Mouse (Mus musculus): ENCODE measurements around the gene Gna14. TPM values are rescaled to one million over a fixed set of nuclear protein-coding genes. Genes with fewer than 3 reads are reported as not detected.

Gene Gna14
- polyA plus RNA-seq (2017; shearing (Covaris generic)) = 0.37 TPM

GRCm38 (mm10) chr19:16435531-16436231 is at the start of gene Gna14:
Gene Gna14, plus strand, starts transcription at chr19:16435762.

Measured in effector memory CD4-positive, alpha-beta T cell, adult 5 months (primary cell).